Mouse (Mus musculus): ENCODE data around the gene Kdm5a. TPM values are rescaled to one million over a fixed set of nuclear protein-coding genes. Genes with fewer than 3 reads are reported as not detected.
A peak's percentile ranks its signal among the peaks of the same experiment; 100 is the strongest.

Kdm5a gene
- polyA plus RNA-seq, 1 experiment from 2014 or later = 63.4 TPM

GRCm38 (mm10) chr6:120464406-120464939 is 100.5 kb downstream of the Kdm5a start:
- DNase-seq (ENCODE audit: low spot score) (no peak), ATAC-seq (replicated peaks; ENCODE audit: low FRiP score) (no peak)
- peaks cover 25% of the 10 kb centered on the region for H3K4me1 ChIP-seq (replicated peaks; ENCODE audit: control insufficient read depth, insufficient read depth, low read length)
- H3K27ac ChIP-seq (ENCODE audit: low read depth, low read length) = 0 out of 2 replicates have a peak overlapping the region, but pooled peaks have one; percentile 45
- H3K4me3 ChIP-seq (ENCODE audit: low read depth, low read length) = peak overlapping the region; percentile 81
- no peaks in the 10 kb centered on the region for H3K9me3 ChIP-seq (ENCODE audit: control insufficient read depth, low read length)
- peak overlapping the region; percentile 82 for H3K9ac ChIP-seq (ENCODE audit: low read depth, low read length)
- 48% methylated on average over 9 of the region's 9 CpGs for WGBS
- H3K4me2 ChIP-seq = peak overlapping the region; percentile 97
- H3K27me3 ChIP-seq (replicated peaks; ENCODE audit: control insufficient read depth, insufficient read depth, low read length) = peaks cover 14% of the 10 kb centered on the region
- H3K36me3 ChIP-seq (ENCODE audit: control insufficient read depth, insufficient read depth, low read length) = no peaks in the 10 kb centered on the region

DNA sequence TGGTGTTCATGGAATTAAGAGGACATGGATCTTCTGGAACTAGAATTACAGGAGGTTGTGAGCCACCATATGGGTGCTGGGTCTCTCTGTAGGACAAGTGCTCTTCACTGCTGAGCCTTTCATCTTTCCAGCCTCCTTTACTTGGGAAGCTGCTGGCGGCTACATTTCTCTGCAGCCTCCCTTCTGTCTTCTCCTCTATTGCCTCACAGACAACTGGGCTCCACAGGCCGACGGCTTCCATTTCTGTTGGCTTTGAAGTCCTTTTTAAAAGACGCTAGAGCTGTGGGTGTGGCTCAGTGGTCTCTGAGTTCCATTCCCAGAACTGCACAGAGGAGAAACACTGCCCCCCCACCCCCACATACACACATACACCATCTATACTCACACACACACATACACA is 101.5 kb downstream of the Kdm5a start:
- peak overlapping the region; percentile 48; the same call in 1 of the 2 replicates for H3K27ac ChIP-seq (ENCODE audit: low read depth, low read length)
- 0 out of 2 replicates have a peak overlapping the region, but pooled peaks have one; percentile 5 for H3K4me3 ChIP-seq (ENCODE audit: low read depth, low read length)
- no peaks in the 10 kb centered on the region for H3K36me3 ChIP-seq (ENCODE audit: control insufficient read depth, insufficient read depth, low read length)
- H3K27me3 ChIP-seq (replicated peaks; ENCODE audit: control insufficient read depth, insufficient read depth, low read length) = peaks cover 14% of the 10 kb centered on the region
- DNase-seq (ENCODE audit: low spot score) (no peak), ATAC-seq (replicated peaks; ENCODE audit: low FRiP score) (no peak)
- no peaks in the 10 kb centered on the region for H3K9me3 ChIP-seq (ENCODE audit: control insufficient read depth, low read length)
- peak overlapping the region; percentile 42 for H3K4me2 ChIP-seq
- peaks cover 32% of the 10 kb centered on the region for H3K4me1 ChIP-seq (replicated peaks; ENCODE audit: control insufficient read depth, insufficient read depth, low read length)
- 30% methylated on average over 4 of the region's 4 CpGs for WGBS
- H3K9ac ChIP-seq (ENCODE audit: low read depth, low read length) = no peak overlapping the region

DNA sequence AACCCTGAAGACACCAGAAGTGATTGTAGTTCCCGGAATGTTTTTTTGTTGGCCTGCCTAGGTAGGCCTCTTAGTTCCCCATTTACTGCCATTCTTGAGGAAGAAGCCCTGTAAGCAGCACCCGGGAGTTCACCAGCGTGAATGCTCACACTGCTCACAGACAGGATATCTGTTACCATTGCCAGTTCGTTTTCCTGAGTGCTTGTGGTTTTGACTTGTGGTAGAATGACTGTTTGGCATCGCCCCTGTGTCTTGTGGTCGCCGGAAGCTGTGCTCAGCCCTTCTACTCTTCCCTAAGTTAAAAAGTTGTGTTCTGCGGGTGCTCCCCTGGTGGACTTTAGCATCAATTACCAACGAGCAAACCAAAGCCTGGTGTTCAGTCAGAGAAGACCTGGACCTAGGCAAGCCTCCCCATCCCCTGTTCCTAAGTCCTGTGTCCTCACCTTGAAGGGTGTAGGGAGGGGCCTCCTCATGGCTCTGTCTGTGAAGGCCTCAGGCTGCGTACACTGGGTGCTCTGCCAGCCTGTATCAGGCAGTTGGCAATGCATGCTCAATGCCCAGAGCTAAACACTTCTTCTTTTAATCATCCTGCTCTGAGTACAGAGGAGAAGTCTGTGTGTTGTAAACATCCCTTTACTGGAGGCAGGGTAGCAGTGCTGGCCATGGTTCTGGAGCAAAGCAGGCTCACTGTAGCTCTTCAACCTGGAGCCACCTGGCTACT is 102.8 kb downstream of the Kdm5a start:
- DNase-seq (ENCODE audit: low spot score) (no peak), ATAC-seq (replicated peaks; ENCODE audit: low FRiP score) (no peak)
- Histone ChIP-seq H3K9ac (ENCODE audit: low read depth, low read length) (no peak overlapping the region), H3K27me3 (replicated peaks; ENCODE audit: control insufficient read depth, insufficient read depth, low read length) (peaks cover 9% of the 10 kb centered on the region), H3K27ac (ENCODE audit: low read depth, low read length) (peak overlapping the region; percentile 60; the same call in 1 of the 2 replicates), H3K4me2 (peak overlapping the region; percentile 45), H3K4me1 (replicated peaks; ENCODE audit: control insufficient read depth, insufficient read depth, low read length) (peaks cover 37% of the 10 kb centered on the region), H3K36me3 (ENCODE audit: control insufficient read depth, insufficient read depth, low read length) (no peaks in the 10 kb centered on the region), H3K4me3 (ENCODE audit: low read depth, low read length) (no peak overlapping the region), H3K9me3 (ENCODE audit: control insufficient read depth, low read length) (no peaks in the 10 kb centered on the region)
- WGBS = 38% methylated on average over 10 of the region's 10 CpGs

- no peak for DNase-seq (ENCODE audit: low spot score)
- Histone ChIP-seq H3K4me3 (ENCODE audit: low read depth, low read length) (no peak overlapping the region), H3K9ac (ENCODE audit: low read depth, low read length) (no peak overlapping the region), H3K36me3 (ENCODE audit: control insufficient read depth, insufficient read depth, low read length) (no peaks in the 10 kb centered on the region), H3K27me3 (replicated peaks; ENCODE audit: control insufficient read depth, insufficient read depth, low read length) (0 out of 2 replicates have a peak, but pooled peaks cover 5% of the 10 kb centered on the region), H3K4me2 (no peak overlapping the region), H3K4me1 (replicated peaks; ENCODE audit: control insufficient read depth, insufficient read depth, low read length) (peaks cover 44% of the 10 kb centered on the region), H3K9me3 (ENCODE audit: control insufficient read depth, low read length) (no peaks in the 10 kb centered on the region), H3K27ac (ENCODE audit: low read depth, low read length) (no peak overlapping the region)
- ATAC-seq (replicated peaks; ENCODE audit: low FRiP score) = no peak
- WGBS = 82% methylated on average over 4 of the region's 4 CpGs
Observed at GRCm38 (mm10) chr6:120468259-120468658, 104.3 kb downstream of the Kdm5a start.

DNA sequence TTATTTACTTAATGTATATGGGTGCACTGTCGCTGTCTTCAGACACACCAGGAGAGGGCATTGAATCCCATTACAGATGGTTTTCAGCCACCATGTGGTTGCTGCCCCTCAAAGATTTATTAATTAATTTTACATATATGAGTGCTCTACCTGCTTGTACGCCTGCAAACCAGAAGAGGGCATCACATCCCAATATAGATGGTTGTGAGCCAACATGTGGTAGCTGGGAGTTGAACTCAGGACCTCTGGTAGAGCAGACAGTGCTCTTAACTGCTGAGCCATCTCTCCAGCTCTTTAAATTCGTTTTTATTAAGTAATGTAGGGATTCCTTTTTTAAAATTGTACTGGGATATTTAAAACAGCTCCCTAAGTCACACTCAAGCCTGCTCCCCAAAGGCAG is 105.3 kb downstream of the Kdm5a start:
- H3K9ac ChIP-seq (ENCODE audit: low read depth, low read length) = no peak overlapping the region
- no peak overlapping the region; the same call in 1 of the 2 replicates for H3K4me2 ChIP-seq
- DNase-seq (ENCODE audit: low spot score) = no peak
- no peaks in the 10 kb centered on the region; the same call in 1 of the 2 replicates for H3K36me3 ChIP-seq (ENCODE audit: control insufficient read depth, insufficient read depth, low read length)
- WGBS = 59% methylated on average over 3 of the region's 3 CpGs
- H3K4me3 ChIP-seq (ENCODE audit: low read depth, low read length) = no peak overlapping the region
- no peak overlapping the region for H3K27ac ChIP-seq (ENCODE audit: low read depth, low read length)
- no peaks in the 10 kb centered on the region for H3K27me3 ChIP-seq (replicated peaks; ENCODE audit: control insufficient read depth, insufficient read depth, low read length)
- H3K4me1 ChIP-seq (replicated peaks; ENCODE audit: control insufficient read depth, insufficient read depth, low read length) = peaks cover 38% of the 10 kb centered on the region
- H3K9me3 ChIP-seq (ENCODE audit: control insufficient read depth, low read length) = no peaks in the 10 kb centered on the region
- no peak for ATAC-seq (replicated peaks; ENCODE audit: low FRiP score)

GRCm38 (mm10) chr6:120469770-120470169 is 105.8 kb downstream of the Kdm5a start:
- H3K4me1 ChIP-seq (replicated peaks; ENCODE audit: control insufficient read depth, insufficient read depth, low read length) = peaks cover 34% of the 10 kb centered on the region
- no peaks in the 10 kb centered on the region; the same call in 1 of the 2 replicates for H3K36me3 ChIP-seq (ENCODE audit: control insufficient read depth, insufficient read depth, low read length)
- no peak overlapping the region for H3K9ac ChIP-seq (ENCODE audit: low read depth, low read length)
- no peak for DNase-seq (ENCODE audit: low spot score)
- no peak overlapping the region for H3K4me2 ChIP-seq
- H3K9me3 ChIP-seq (ENCODE audit: control insufficient read depth, low read length) = no peaks in the 10 kb centered on the region
- no peak overlapping the region for H3K27ac ChIP-seq (ENCODE audit: low read depth, low read length)
- ATAC-seq (replicated peaks; ENCODE audit: low FRiP score) = no peak
- H3K4me3 ChIP-seq (ENCODE audit: low read depth, low read length) = no peak overlapping the region
- no peaks in the 10 kb centered on the region for H3K27me3 ChIP-seq (replicated peaks; ENCODE audit: control insufficient read depth, insufficient read depth, low read length)

DNA sequence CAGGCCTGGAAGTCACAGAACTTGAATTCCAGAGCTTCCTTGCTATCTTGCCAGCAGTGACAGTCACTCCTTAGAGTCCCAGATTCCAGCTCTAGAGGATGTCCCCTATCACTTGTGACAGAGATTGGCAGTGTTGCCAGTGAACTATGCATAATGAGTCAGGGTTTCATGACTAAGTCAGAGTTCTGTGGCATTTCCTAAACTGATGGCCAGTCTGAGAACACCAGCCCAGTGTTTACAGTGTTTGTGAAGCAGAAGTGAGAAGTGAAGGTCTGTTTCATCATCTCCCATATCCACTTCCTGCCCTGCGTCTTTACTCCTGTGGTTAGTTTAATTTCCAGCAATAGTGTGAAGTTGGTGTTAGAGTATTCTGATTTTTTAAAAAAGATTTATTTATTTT is 106.7 kb downstream of the Kdm5a start:
- DNase-seq (ENCODE audit: low spot score) (no peak), ATAC-seq (replicated peaks; ENCODE audit: low FRiP score) (no peak)
- Histone ChIP-seq H3K9me3 (ENCODE audit: control insufficient read depth, low read length) (no peaks in the 10 kb centered on the region), H3K4me1 (replicated peaks; ENCODE audit: control insufficient read depth, insufficient read depth, low read length) (peaks cover 29% of the 10 kb centered on the region), H3K4me3 (ENCODE audit: low read depth, low read length) (no peak overlapping the region), H3K9ac (ENCODE audit: low read depth, low read length) (no peak overlapping the region), H3K36me3 (ENCODE audit: control insufficient read depth, insufficient read depth, low read length) (no peaks in the 10 kb centered on the region; the same call in 1 of the 2 replicates), H3K27ac (ENCODE audit: low read depth, low read length) (no peak overlapping the region), H3K27me3 (replicated peaks; ENCODE audit: control insufficient read depth, insufficient read depth, low read length) (no peaks in the 10 kb centered on the region), H3K4me2 (no peak overlapping the region)
- 63% methylated on average over 1 of the region's 1 CpGs for WGBS

DNA sequence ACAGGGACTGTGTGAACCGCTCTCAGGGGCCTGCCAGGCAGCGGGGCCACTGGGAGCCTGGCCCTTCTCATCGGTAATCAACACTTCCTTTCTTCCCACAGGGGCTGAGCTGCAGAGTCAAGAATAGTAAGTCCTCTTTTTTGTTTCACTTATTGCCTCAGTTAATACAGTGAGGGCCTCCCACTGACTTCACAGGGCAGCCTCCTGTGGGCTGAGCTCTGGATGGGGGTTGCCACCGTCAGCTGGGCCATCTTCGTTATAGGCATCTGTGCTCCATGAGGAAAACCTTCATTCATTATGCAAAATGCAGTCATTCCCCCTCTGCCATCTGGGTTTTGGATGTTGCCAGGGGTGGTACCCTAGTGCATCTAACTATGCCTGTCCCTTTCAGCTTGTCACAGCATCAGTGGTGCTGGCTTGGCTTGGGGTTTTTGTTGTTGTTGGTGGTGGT is 108.1 kb downstream of the Kdm5a start:
- no peak for DNase-seq (ENCODE audit: low spot score)
- no peak overlapping the region for H3K4me3 ChIP-seq (ENCODE audit: low read depth, low read length)
- H3K4me2 ChIP-seq = no peak overlapping the region; the same call in 1 of the 2 replicates
- WGBS = 25% methylated on average over 5 of the region's 5 CpGs
- no peaks in the 10 kb centered on the region; the same call in 1 of the 2 replicates for H3K36me3 ChIP-seq (ENCODE audit: control insufficient read depth, insufficient read depth, low read length)
- H3K9me3 ChIP-seq (ENCODE audit: control insufficient read depth, low read length) = no peaks in the 10 kb centered on the region
- peaks cover 19% of the 10 kb centered on the region for H3K4me1 ChIP-seq (replicated peaks; ENCODE audit: control insufficient read depth, insufficient read depth, low read length)
- no peak for ATAC-seq (replicated peaks; ENCODE audit: low FRiP score)
- H3K9ac ChIP-seq (ENCODE audit: low read depth, low read length) = no peak overlapping the region
- no peak overlapping the region for H3K27ac ChIP-seq (ENCODE audit: low read depth, low read length)
- H3K27me3 ChIP-seq (replicated peaks; ENCODE audit: control insufficient read depth, insufficient read depth, low read length) = no peaks in the 10 kb centered on the region

Measured in liver, embryonic 11.5 days (tissue).